Mouse (Mus musculus) ES-Bruce4 (cell line): ENCODE measurements around the gene Mpnd. TPM values are rescaled to one million over a fixed set of nuclear protein-coding genes. Genes with fewer than 3 reads are reported as not detected.

Experiments used
- H3K27ac ChIP-seq: 2 replicates; pipeline ENCODE4 v1.5.1; 2012; ENCODE audit warnings: low read length, inconsistent platforms; ENCODE audit not compliant: insufficient read depth
- H3K27me3 ChIP-seq: 2 replicates; pipeline ENCODE4 v1.6.1; 2012; ENCODE audit warnings: mild to moderate bottlenecking, low read length, inconsistent platforms; ENCODE audit not compliant: control insufficient read depth, poor library complexity, insufficient read depth, severe bottlenecking
- H3K36me3 ChIP-seq: 2 replicates; pipeline ENCODE4 v1.6.1; 2012; ENCODE audit warnings: inconsistent platforms, mild to moderate bottlenecking, low read length, moderate library complexity; ENCODE audit not compliant: control insufficient read depth, poor library complexity, insufficient read depth, severe bottlenecking
- H3K4me1 ChIP-seq: one replicate; pipeline ENCODE4 v1.8.1; 2011; ENCODE audit warnings: low read length; ENCODE audit not compliant: control insufficient read depth, insufficient read depth
- H3K4me3 ChIP-seq: 2 replicates; pipeline ENCODE4 v1.5.1; 2011; ENCODE audit warnings: low read depth, mild to moderate bottlenecking, low read length
- H3K9ac ChIP-seq: 2 replicates; pipeline ENCODE4 v1.6.1; 2012; ENCODE audit warnings: low read depth, mild to moderate bottlenecking, inconsistent platforms; ENCODE audit not compliant: poor library complexity, severe bottlenecking
- H3K9me3 ChIP-seq: replicated peaks from 2 replicates; pipeline ENCODE4 v1.6.1; 2012; ENCODE audit warnings: mild to moderate bottlenecking, low read length, inconsistent platforms; ENCODE audit not compliant: control insufficient read depth, poor library complexity, insufficient read depth, severe bottlenecking
- CTCF ChIP-seq: IDR thresholded peaks from one replicate; pipeline ENCODE4 v1.8.1; 2011; ENCODE audit warnings: low read depth, low read length
- EP300 ChIP-seq: IDR thresholded peaks from 2 replicates; pipeline ENCODE4 v1.6.1; 2011; ENCODE audit warnings: low read depth, low read length; ENCODE audit not compliant: insufficient read depth
- POLR2A ChIP-seq: IDR thresholded peaks from one replicate; pipeline ENCODE4 v1.8.1; 2011; ENCODE audit warnings: low read length; ENCODE audit not compliant: insufficient read depth
- polyA plus RNA-seq: library from polyadenylated mRNA; stranded (reverse); fragments of >200 nt; gene quantifications from 2 replicates; pipeline ENCODE4 v1.2.4, GENCODE M21; 2011; ENCODE audit warnings: low read depth; ENCODE audit not compliant: missing spikeins, insufficient read depth, insufficient read length

The Mpnd gene
- polyA plus RNA-seq, 1 experiment, result 69.3 TPM

DNA sequence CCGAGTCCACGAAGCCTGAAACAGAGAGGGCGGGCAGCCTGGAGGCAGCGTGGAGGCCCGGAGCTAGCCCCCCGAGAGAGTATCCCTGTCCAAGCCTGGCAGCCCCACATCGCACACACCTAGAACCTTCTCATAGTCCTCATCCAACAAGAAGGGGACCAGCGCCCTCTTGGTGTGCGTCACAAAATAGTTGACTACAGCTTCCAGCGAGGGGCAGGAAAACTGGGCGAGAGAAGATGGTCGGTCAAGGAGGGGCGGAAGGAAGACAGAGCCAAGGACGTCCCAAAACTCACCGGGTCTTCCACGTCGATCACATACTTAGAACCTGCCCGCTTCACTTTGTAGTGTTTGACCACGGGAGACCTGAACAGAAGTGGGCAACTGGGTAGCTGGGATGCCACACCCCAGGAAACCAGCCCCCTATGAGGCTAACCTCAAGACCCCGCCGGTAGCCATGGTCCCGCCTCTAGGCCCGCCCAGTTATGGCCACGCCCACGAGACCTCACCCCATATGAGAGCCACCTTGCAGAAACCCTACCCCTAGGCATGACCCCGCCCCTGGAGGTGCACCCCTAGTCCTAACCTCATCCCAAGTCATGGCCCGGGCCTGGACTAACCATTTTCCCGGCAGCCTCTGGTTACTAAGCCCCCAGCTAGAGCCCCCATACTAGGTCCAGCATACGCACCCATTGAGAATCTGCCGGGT, 5.6 kb upstream of the Mpnd start:
- TF ChIP-seq EP300 (no peak), POLR2A (no peak), CTCF (peak; percentile 45)
- H3K9ac ChIP-seq, result peak overlapping the region; percentile 4

GRCm38 (mm10) chr17:56003000-56003399, 2.5 kb upstream of the Mpnd start:
- H3K9me3 ChIP-seq, result no peaks in the 10 kb centered on the region
- H3K9ac ChIP-seq, result no peak overlapping the region
- no peak for TF ChIP-seq EP300
- TF ChIP-seq CTCF, result no peak
- TF ChIP-seq POLR2A, result no peak
- no peak overlapping the region for H3K27ac ChIP-seq
- H3K36me3 ChIP-seq, result no peaks in the 10 kb centered on the region
- peaks cover 2% of the 10 kb centered on the region for H3K4me1 ChIP-seq
- H3K27me3 ChIP-seq, result no peaks in the 10 kb centered on the region
- H3K4me3 ChIP-seq, result no peak overlapping the region

More for the DNA sequence above, 5.6 kb upstream of the Mpnd start:
- Histone ChIP-seq H3K27me3 (no peaks in the 10 kb centered on the region), H3K4me1 (no peaks in the 10 kb centered on the region), H3K4me3 (peak overlapping the region; percentile 63), H3K9me3 (no peaks in the 10 kb centered on the region), H3K27ac (no peak overlapping the region), H3K36me3 (no peaks in the 10 kb centered on the region)

- no peaks in the 10 kb centered on the region for H3K27me3 ChIP-seq
- H3K27ac ChIP-seq, result peak overlapping the region; percentile 94
- H3K4me1 ChIP-seq, result peaks cover 8% of the 10 kb centered on the region
- 0 out of 2 replicates have a peak overlapping the region, but pooled peaks have one; percentile 26 for H3K9ac ChIP-seq
- no peak overlapping the region for H3K4me3 ChIP-seq
- TF ChIP-seq CTCF (no peak), EP300 (no peak), POLR2A (no peak)
- peaks cover 7% of the 10 kb centered on the region for H3K36me3 ChIP-seq
- no peaks in the 10 kb centered on the region for H3K9me3 ChIP-seq
Observed at GRCm38 (mm10) chr17:56006956-56007355, 1.4 kb downstream of the Mpnd start.

GRCm38 (mm10) chr17:56007444-56008355, 2.2 kb downstream of the Mpnd start:
- H3K27ac ChIP-seq, result peak overlapping the region; percentile 94
- peaks cover 8% of the 10 kb centered on the region for H3K4me1 ChIP-seq
- no peaks in the 10 kb centered on the region for H3K27me3 ChIP-seq
- H3K9ac ChIP-seq, result peak overlapping the region; percentile 26; the same call in 1 of the 2 replicates
- peaks cover 14% of the 10 kb centered on the region for H3K36me3 ChIP-seq
- H3K9me3 ChIP-seq, result no peaks in the 10 kb centered on the region
- TF ChIP-seq CTCF, result no peak
- no peak for TF ChIP-seq EP300
- no peak for TF ChIP-seq POLR2A
- H3K4me3 ChIP-seq, result peak overlapping the region; percentile 58

- H3K27me3 ChIP-seq, result no peaks in the 10 kb centered on the region
- peak overlapping the region; percentile 87 for H3K27ac ChIP-seq
- peak overlapping the region; percentile 38 for H3K9ac ChIP-seq
- TF ChIP-seq POLR2A (peak; percentile 49), EP300 (peak; percentile 55; the same call in 1 of the 2 replicates), CTCF (no peak)
- H3K9me3 ChIP-seq, result no peaks in the 10 kb centered on the region
- peak overlapping the region; percentile 94 for H3K4me3 ChIP-seq
- H3K36me3 ChIP-seq, result peaks cover 14% of the 10 kb centered on the region
- H3K4me1 ChIP-seq, result peaks cover 8% of the 10 kb centered on the region
Observed at GRCm38 (mm10) chr17:56008356-56009087, 3.0 kb downstream of the Mpnd start.
